Mouse (Mus musculus) CH12.LX (cell line): ENCODE measurements at regions not wholly inside any gene's neighbourhood (a gene's known extent, or its start where the extent isn't known, plus 50 kb on each side); places are given as distances from the start of the nearest gene placed in this dataset.
A peak's percentile ranks its signal among the peaks of the same experiment; 100 is the strongest.
"Not testable (repeated sequence)": the region's sequence is repeated elsewhere in the genome, so short reads cannot be mapped to it uniquely, and the experiment has no call there.

ENCODE experiments used
- DNase-seq: peaks from one replicate; pipeline ENCODE4 v3.0.0-alpha.2; 2013; ENCODE audit errors: extremely low read depth
- H3K27ac ChIP-seq: 2 replicates; pipeline ENCODE4 v1.5.1; 2012; ENCODE audit warnings: low read depth, mild to moderate bottlenecking, control low read depth, moderate library complexity; ENCODE audit not compliant: insufficient read depth
- H3K27me3 ChIP-seq: replicated peaks from 2 replicates; pipeline ENCODE3; 2012; ENCODE audit warnings: inconsistent platforms
- H3K36me3 ChIP-seq, 2 experiments: replicated peaks in 1 of 2; 2 replicates each; pipeline versions ENCODE3 to v1.6.1; 2012; ENCODE audit warnings: inconsistent platforms in 1 of 2, low read length in 1 of 2, mild to moderate bottlenecking in 1 of 2, mixed read lengths in 1 of 2, moderate library complexity in 1 of 2; ENCODE audit not compliant: control insufficient read depth in 1 of 2, insufficient read depth in 1 of 2
- H3K4me1 ChIP-seq, 2 experiments: 2 replicates each; pipeline ENCODE4 v1.6.1; 2012; ENCODE audit warnings: inconsistent platforms in 1 of 2, moderate library complexity in 1 of 2; ENCODE audit not compliant: insufficient read depth in 2 of 2, control insufficient read depth in 1 of 2
- H3K4me2 ChIP-seq: 2 replicates; pipeline ENCODE4 v1.6.1; 2012; ENCODE audit warnings: low read depth, mild to moderate bottlenecking, control low read depth; ENCODE audit not compliant: poor library complexity, insufficient read depth, severe bottlenecking
- H3K4me3 ChIP-seq, 3 experiments: fragments of 150-350 bp in 1 of 3; sonication (generic) in 1 of 3; replicated peaks in 1 of 3; 2 replicates each; pipeline versions ENCODE3 to v1.5.1; 2011 to 2012; ENCODE audit warnings: low read depth in 2 of 3, low read length in 2 of 3, mild to moderate bottlenecking in 2 of 3, moderate library complexity in 2 of 3, control low read depth in 1 of 3, improper control_type of control experiment in 1 of 3, inconsistent platforms in 1 of 3, mixed read lengths in 1 of 3; ENCODE audit not compliant: poor library complexity in 1 of 3
- H3K79me2 ChIP-seq: replicated peaks from 2 replicates; pipeline ENCODE4 v1.6.1; 2012; ENCODE audit warnings: mild to moderate bottlenecking, moderate library complexity; ENCODE audit not compliant: control insufficient read depth, poor library complexity, insufficient read depth, severe bottlenecking; ENCODE audit errors: extremely low read depth
- H3K9ac ChIP-seq: 2 replicates; pipeline ENCODE4 v1.6.1; 2012; ENCODE audit warnings: low read depth, mild to moderate bottlenecking, control low read depth, moderate library complexity; ENCODE audit not compliant: insufficient read depth
- H3K9me3 ChIP-seq: replicated peaks from 2 replicates; pipeline ENCODE3; 2012; ENCODE audit warnings: low read length, inconsistent platforms, mixed read lengths
- BHLHE40 ChIP-seq: IDR thresholded peaks from 2 replicates; pipeline ENCODE4 v1.6.1; 2011; ENCODE audit warnings: mild to moderate bottlenecking, low read depth, low read length, improper control_type of control experiment
- CHD1 ChIP-seq: IDR thresholded peaks from 2 replicates; pipeline ENCODE4 v1.6.1; 2012; ENCODE audit warnings: low read depth, low read length, improper control_type of control experiment, inconsistent platforms
- CHD2 ChIP-seq: IDR thresholded peaks from 2 replicates; pipeline ENCODE4 v1.6.1; 2011; ENCODE audit warnings: low read length, improper control_type of control experiment
- CTCF ChIP-seq, 2 experiments: IDR thresholded peaks in 1 of 2; conservative IDR thresholded peaks in 1 of 2; 2 replicates each; pipeline ENCODE4 v1.5.1; 2011 to 2012; ENCODE audit warnings: low read depth in 2 of 2, low read length in 2 of 2, improper control_type of control experiment in 1 of 2, inconsistent platforms in 1 of 2, mild to moderate bottlenecking in 1 of 2, moderate library complexity in 1 of 2
- E2F4 ChIP-seq: IDR thresholded peaks from 2 replicates; pipeline ENCODE4 v1.6.1; 2011; ENCODE audit warnings: low read depth, low read length, improper control_type of control experiment; ENCODE audit not compliant: insufficient replicate concordance
- ELF1 ChIP-seq: IDR thresholded peaks from 2 replicates; pipeline ENCODE4 v1.6.1; 2014; ENCODE audit warnings: low read depth, mild to moderate bottlenecking, inconsistent platforms, low read length, improper control_type of control experiment
- EP300 ChIP-seq: IDR thresholded peaks from 2 replicates; pipeline ENCODE4 v1.6.1; 2011; ENCODE audit warnings: low read length, improper control_type of control experiment
- ETS1 ChIP-seq: conservative IDR thresholded peaks from 2 replicates; pipeline ENCODE4 v1.6.1; 2012; ENCODE audit warnings: low read depth, mild to moderate bottlenecking, inconsistent platforms, low read length, improper control_type of control experiment, moderate library complexity
- GABPA ChIP-seq: IDR thresholded peaks from 2 replicates; pipeline ENCODE4 v1.6.1; 2012; ENCODE audit warnings: low read depth, low read length, improper control_type of control experiment, inconsistent platforms; ENCODE audit not compliant: insufficient replicate concordance
- HCFC1 ChIP-seq: IDR thresholded peaks from 2 replicates; pipeline ENCODE4 v1.6.1; 2012; ENCODE audit warnings: low read depth, mild to moderate bottlenecking, inconsistent platforms, low read length, improper control_type of control experiment
- JUN ChIP-seq: IDR thresholded peaks from 2 replicates; pipeline ENCODE4 v1.6.1; 2011; ENCODE audit warnings: low read depth, mild to moderate bottlenecking, low read length, improper control_type of control experiment, moderate library complexity; ENCODE audit not compliant: insufficient read depth
- JUND ChIP-seq: conservative IDR thresholded peaks from 2 replicates; pipeline ENCODE4 v1.6.1; 2011; ENCODE audit warnings: low read depth, low read length, improper control_type of control experiment
- MAFK ChIP-seq: IDR thresholded peaks from 2 replicates; pipeline ENCODE4 v1.6.1; 2011; ENCODE audit warnings: low read length, improper control_type of control experiment; ENCODE audit not compliant: insufficient replicate concordance
- MAZ ChIP-seq: IDR thresholded peaks from 2 replicates; pipeline ENCODE4 v1.6.1; 2012; ENCODE audit warnings: low read depth, mild to moderate bottlenecking, inconsistent platforms, low read length, improper control_type of control experiment, moderate library complexity
- MEF2A ChIP-seq: IDR thresholded peaks from 2 replicates; pipeline ENCODE4 v1.6.1; 2014; ENCODE audit warnings: low read depth, mild to moderate bottlenecking, inconsistent platforms, low read length, improper control_type of control experiment, borderline replicate concordance
- MXI1 ChIP-seq: IDR thresholded peaks from 2 replicates; pipeline ENCODE4 v1.6.1; 2011; ENCODE audit warnings: mild to moderate bottlenecking, low read depth, low read length, improper control_type of control experiment
- MYC ChIP-seq: IDR thresholded peaks from 2 replicates; pipeline ENCODE4 v1.6.1; 2011; ENCODE audit warnings: low read depth, mild to moderate bottlenecking, improper control_type of control experiment, low read length
- NELFE ChIP-seq: IDR thresholded peaks from 2 replicates; pipeline ENCODE4 v1.6.1; 2011; ENCODE audit warnings: low read depth, low read length, improper control_type of control experiment
- POLR2A ChIP-seq: IDR thresholded peaks from 2 replicates; pipeline ENCODE4 v1.6.1; 2011; ENCODE audit warnings: low read depth, mild to moderate bottlenecking, improper control_type of control experiment, low read length
- POLR2AphosphoS2 ChIP-seq: IDR thresholded peaks from 2 replicates; pipeline ENCODE4 v1.6.1; 2011; ENCODE audit warnings: low read depth, low read length, improper control_type of control experiment
- RAD21 ChIP-seq: IDR thresholded peaks from 2 replicates; pipeline ENCODE4 v1.6.1; 2011; ENCODE audit warnings: low read depth, mild to moderate bottlenecking, low read length, improper control_type of control experiment, moderate library complexity
- RCOR1 ChIP-seq: conservative IDR thresholded peaks from 2 replicates; pipeline ENCODE4 v1.6.1; 2012; ENCODE audit warnings: low read depth, mild to moderate bottlenecking, inconsistent platforms, low read length, improper control_type of control experiment
- SIN3A ChIP-seq: IDR thresholded peaks from 2 replicates; pipeline ENCODE4 v1.6.1; 2012; ENCODE audit warnings: low read length, improper control_type of control experiment, inconsistent platforms
- SMC3 ChIP-seq: IDR thresholded peaks from 2 replicates; pipeline ENCODE4 v1.6.1; 2011; ENCODE audit warnings: low read depth, low read length, improper control_type of control experiment
- UBTF ChIP-seq: IDR thresholded peaks from 2 replicates; pipeline ENCODE4 v1.6.1; 2012; ENCODE audit warnings: low read depth, mild to moderate bottlenecking, inconsistent platforms, low read length, improper control_type of control experiment, moderate library complexity
- USF1 ChIP-seq: IDR thresholded peaks from 2 replicates; pipeline ENCODE4 v1.6.1; 2014; ENCODE audit warnings: low read depth, mild to moderate bottlenecking, inconsistent platforms, low read length, improper control_type of control experiment
- USF2 ChIP-seq: conservative IDR thresholded peaks from 2 replicates; pipeline ENCODE4 v1.6.1; 2011; ENCODE audit warnings: low read depth, low read length, improper control_type of control experiment
- ZC3H11A ChIP-seq: IDR thresholded peaks from 2 replicates; pipeline ENCODE4 v1.6.1; 2012; ENCODE audit warnings: low read depth, mild to moderate bottlenecking, inconsistent platforms, low read length, improper control_type of control experiment
- ZMIZ1 ChIP-seq: IDR thresholded peaks from 2 replicates; pipeline ENCODE4 v1.6.1; 2012; ENCODE audit warnings: low read depth, mild to moderate bottlenecking, inconsistent platforms, low read length, improper control_type of control experiment
- ZNF384 ChIP-seq: IDR thresholded peaks from 2 replicates; pipeline ENCODE4 v1.6.1; 2012; ENCODE audit warnings: low read depth, low read length, improper control_type of control experiment, inconsistent platforms
- dilution Hi-C: fragments of 300-500 bp; cut with MboI; formaldehyde crosslinking; loops from 2 replicates; pipeline ENCODE4 v1.14.3; 2020; ENCODE audit warnings: low sequenced_read_pairs; ENCODE audit not compliant: extremely low pct_unique_long_range_greater_than_20kb, extremely low pct_ligation_motif_present
- in situ Hi-C: fragments of 300-500 bp; cut with MboI; formaldehyde crosslinking; loops from 3 replicates; pipeline ENCODE4 v1.14.3; 2019; ENCODE audit warnings: low sequenced_read_pairs, low pct_ligation_motif_present, low pct_unique_long_range_greater_than_20kb, mixed read lengths

GRCm38 (mm10) chr16:55757422-55757815 lies 81.3 kb downstream of the Nfkbiz start:
- DNase-seq, H3K79me2 ChIP-seq, dilution Hi-C loops: not testable (repeated sequence)
- Histone ChIP-seq H3K27ac (peak overlapping the region; percentile 98), H3K4me3 (peak overlapping the region; percentile 1 to 65 (median 40)), H3K4me2 (peak overlapping the region; percentile 44; the same call in 1 of the 2 replicates), H3K9ac (peak overlapping the region; percentile 61)
- 0 out of 2 replicates have a peak, but pooled peaks have one; percentile 6 for TF ChIP-seq ELF1
- peak; percentile 95 for TF ChIP-seq ZNF384
- 0 out of 2 replicates have a peak, but pooled peaks have one; percentile 55 for TF ChIP-seq UBTF
- 0 out of 2 replicates have a peak, but pooled peaks have one; percentile 0 for TF ChIP-seq RCOR1
- TF ChIP-seq MAZ, result 0 out of 2 replicates have a peak, but pooled peaks have one; percentile 0
- TF ChIP-seq, all 38 proteins: peak for 5; not testable (repeated sequence) for 33
- H3K27me3 ChIP-seq, H3K36me3 ChIP-seq, H3K9me3 ChIP-seq, in situ Hi-C loops: not testable (repeated sequence)
- peaks cover 16 to 55% of the 10 kb centered on the region in 2 experiments for H3K4me1 ChIP-seq

GRCm38 (mm10) chr16:55756764-55757421 lies 81.8 kb downstream of the Nfkbiz start:
- no peaks in the 10 kb centered on the region for H3K9me3 ChIP-seq
- H3K4me2 ChIP-seq, result peak overlapping the region; percentile 44
- H3K36me3 ChIP-seq, result no peaks in the 10 kb centered on the region
- peak; percentile 80 for DNase-seq
- peak overlapping the region; percentile 1 to 65 (median 40) for H3K4me3 ChIP-seq
- in situ Hi-C loops, result no loop called here
- peaks cover 16 to 55% of the 10 kb centered on the region in 2 experiments for H3K4me1 ChIP-seq
- H3K27ac ChIP-seq, result peak overlapping the region; percentile 98
- dilution Hi-C loops, result no loop called here
- peaks cover 3% of the 10 kb centered on the region; the same call in 1 of the 2 replicates for H3K79me2 ChIP-seq
- H3K27me3 ChIP-seq, result no peaks in the 10 kb centered on the region
- peak overlapping the region; percentile 61 for H3K9ac ChIP-seq
- TF ChIP-seq CHD2 (peak; percentile 70), SMC3 (peak; percentile 13; the same call in 1 of the 2 replicates), RCOR1 (peak; percentile 0; the same call in 1 of the 2 replicates), POLR2A (peak; percentile 70), E2F4 (0 out of 2 replicates have a peak, but pooled peaks have one; percentile 43), JUN (no peak), JUND (peak; percentile 51; the same call in 1 of the 2 replicates), HCFC1 (peak; percentile 44; the same call in 1 of the 2 replicates), ZC3H11A (no peak), MXI1 (peak; percentile 71; the same call in 1 of the 2 replicates), CTCF (conservative IDR thresholded peaks at IDR 0.05 in 1 of 2, IDR thresholded peaks at IDR 0.05 in 1 of 2; ENCODE audit: low read depth in 2 of 2, low read length in 2 of 2) (no peak), MAFK (0 out of 2 replicates have a peak, but pooled peaks have one; percentile 42), GABPA (no peak), NELFE (peak; percentile 40; the same call in 1 of the 2 replicates), SIN3A (peak; percentile 82), ZMIZ1 (peak; percentile 79), RAD21 (peak; percentile 17), USF1 (no peak), CHD1 (peak; percentile 71; the same call in 1 of the 2 replicates), BHLHE40 (peak; percentile 72), MEF2A (peak; percentile 78; the same call in 1 of the 2 replicates), POLR2AphosphoS2 (no peak), EP300 (peak; percentile 80), ZNF384 (no peak), UBTF (0 out of 2 replicates have a peak, but pooled peaks have one; percentile 22), ETS1 (peak; percentile 60), USF2 (no peak), MYC (0 out of 2 replicates have a peak, but pooled peaks have one; percentile 49)
